Mouse (Mus musculus): Measurements from ENCODE around the gene Magi1. TPM values are rescaled to one million over a fixed set of nuclear protein-coding genes. Genes with fewer than 3 reads are reported as not detected.

Gene Magi1
- total RNA-seq, 2 experiments from 2014 or later, result 7.1 to 9.8 TPM

GRCm38 (mm10) chr6:94111833-94112232, 171.9 kb downstream of the Magi1 start:
- no peak for DNase-seq

- DNase-seq, result no peak
These were observed 176.2 kb downstream of the Magi1 start for GRCm38 (mm10) chr6:94107401-94108107.

- no peak for DNase-seq
These were observed 180.1 kb downstream of the Magi1 start for GRCm38 (mm10) chr6:94103581-94103980.

- DNase-seq, result no peak
These were observed 182.5 kb downstream of the Magi1 start for GRCm38 (mm10) chr6:94101256-94101655.

GRCm38 (mm10) chr6:94094924-94095685, 188.6 kb downstream of the Magi1 start:
- no peak for DNase-seq

GRCm38 (mm10) chr6:94092969-94093597, 190.6 kb downstream of the Magi1 start:
- DNase-seq, result no peak

GRCm38 (mm10) chr6:94092500-94092899, 191.2 kb downstream of the Magi1 start:
- no peak for DNase-seq

GRCm38 (mm10) chr6:94086855-94087254, 196.9 kb downstream of the Magi1 start:
- DNase-seq, result no peak

- no peak for DNase-seq
These were observed 199.0 kb downstream of the Magi1 start for GRCm38 (mm10) chr6:94084752-94085151.

GRCm38 (mm10) chr6:94083459-94083858, 200.3 kb downstream of the Magi1 start:
- no peak for DNase-seq

- peak; percentile 76 for DNase-seq
These were observed 202.7 kb downstream of the Magi1 start for GRCm38 (mm10) chr6:94080933-94081545.

GRCm38 (mm10) chr6:94078934-94079333, 204.8 kb downstream of the Magi1 start:
- no peak for DNase-seq

- DNase-seq, result no peak
These were observed 206.7 kb downstream of the Magi1 start for GRCm38 (mm10) chr6:94077013-94077412.

GRCm38 (mm10) chr6:94075990-94076389, 207.7 kb downstream of the Magi1 start:
- no peak for DNase-seq

GRCm38 (mm10) chr6:94075228-94075627, 208.5 kb downstream of the Magi1 start:
- no peak for DNase-seq

GRCm38 (mm10) chr6:94071676-94072075, 212.0 kb downstream of the Magi1 start:
- DNase-seq, result no peak

- DNase-seq, result no peak
These were observed 213.0 kb downstream of the Magi1 start for GRCm38 (mm10) chr6:94070702-94071101.

- no peak for DNase-seq
These were observed 214.3 kb downstream of the Magi1 start for GRCm38 (mm10) chr6:94069421-94069820.

GRCm38 (mm10) chr6:94067741-94068450, 215.8 kb downstream of the Magi1 start:
- no peak for DNase-seq

- DNase-seq, result no peak
These were observed 218.9 kb downstream of the Magi1 start for GRCm38 (mm10) chr6:94064832-94065231.

GRCm38 (mm10) chr6:94063542-94063941, 220.2 kb downstream of the Magi1 start:
- DNase-seq, result no peak

GRCm38 (mm10) chr6:94061424-94061980, 222.2 kb downstream of the Magi1 start:
- DNase-seq, result no peak

All from gastrocnemius, postnatal 10 days (tissue).